Mouse (Mus musculus): ENCODE results near the gene Syt8. TPM values are rescaled to one million over a fixed set of nuclear protein-coding genes. Genes with fewer than 3 reads are reported as not detected.

Syt8 gene
- total RNA-seq, 2 experiments from 2014 or later, result not detected

GRCm38 (mm10) chr7:142459299-142459691 is 24.6 kb downstream of the Syt8 start:
- TF ChIP-seq CTCF (conservative IDR thresholded peaks at IDR 0.05), result no peak
- no peak overlapping the region for H3K27ac ChIP-seq
- DNase-seq (ENCODE audit: low spot score in 2 of 2), result no peak

GRCm38 (mm10) chr7:142460636-142461077 is 26.0 kb downstream of the Syt8 start, which contains the start of gene Lsp1:
TSS of gene Lsp1 (plus strand) at chr7:142460809.
- no peak for TF ChIP-seq CTCF (conservative IDR thresholded peaks at IDR 0.05)
- no peak for DNase-seq (ENCODE audit: low spot score in 2 of 2)
- no peak within 1 kb of the TSS for H3K4me3 ChIP-seq
- H3K27ac ChIP-seq, result no peak within 1 kb of the TSS

More at GRCm38 (mm10) chr7:142459299-142459691, 24.6 kb downstream of the Syt8 start:
- H3K4me3 ChIP-seq, result no peak overlapping the region

- no peak for TF ChIP-seq CTCF (conservative IDR thresholded peaks at IDR 0.05)
- no peak overlapping the region for H3K4me3 ChIP-seq
- no peak for DNase-seq (ENCODE audit: low spot score in 2 of 2)
- H3K27ac ChIP-seq, result no peak overlapping the region
These were observed 26.8 kb downstream of the Syt8 start for GRCm38 (mm10) chr7:142461446-142461845.

GRCm38 (mm10) chr7:142462190-142462589 is 27.5 kb downstream of the Syt8 start:
- no peak for DNase-seq (ENCODE audit: low spot score in 2 of 2)
- Histone ChIP-seq H3K27ac (no peak overlapping the region), H3K4me3 (no peak overlapping the region)
- no peak for TF ChIP-seq CTCF (conservative IDR thresholded peaks at IDR 0.05)

GRCm38 (mm10) chr7:142462594-142463078 is 28.0 kb downstream of the Syt8 start:
- TF ChIP-seq CTCF (conservative IDR thresholded peaks at IDR 0.05), result no peak
- DNase-seq (ENCODE audit: low spot score in 2 of 2), result no peak
- Histone ChIP-seq H3K4me3 (no peak overlapping the region), H3K27ac (no peak overlapping the region)

GRCm38 (mm10) chr7:142470171-142470691 is 35.6 kb downstream of the Syt8 start:
- no peak for TF ChIP-seq CTCF (conservative IDR thresholded peaks at IDR 0.05)
- no peak for DNase-seq (ENCODE audit: low spot score in 2 of 2)

GRCm38 (mm10) chr7:142470808-142471413 is 36.3 kb downstream of the Syt8 start:
- no peak for TF ChIP-seq CTCF (conservative IDR thresholded peaks at IDR 0.05)
- Histone ChIP-seq H3K4me3 (no peak overlapping the region), H3K27ac (no peak overlapping the region)
- no peak for DNase-seq (ENCODE audit: low spot score in 2 of 2)

More at GRCm38 (mm10) chr7:142470171-142470691, 35.6 kb downstream of the Syt8 start:
- Histone ChIP-seq H3K4me3 (no peak overlapping the region), H3K27ac (no peak overlapping the region)

- DNase-seq (ENCODE audit: low spot score in 2 of 2), result no peak
- no peak overlapping the region for H3K4me3 ChIP-seq
- H3K27ac ChIP-seq, result no peak overlapping the region
- TF ChIP-seq CTCF (conservative IDR thresholded peaks at IDR 0.05), result no peak
These were observed 36.8 kb downstream of the Syt8 start for GRCm38 (mm10) chr7:142471414-142471861.

GRCm38 (mm10) chr7:142471884-142472570 is 37.4 kb downstream of the Syt8 start:
- TF ChIP-seq CTCF (conservative IDR thresholded peaks at IDR 0.05), result no peak
- Histone ChIP-seq H3K27ac (no peak overlapping the region), H3K4me3 (no peak overlapping the region)
- no peak for DNase-seq (ENCODE audit: low spot score in 2 of 2)

- TF ChIP-seq CTCF (conservative IDR thresholded peaks at IDR 0.05), result no peak
- no peak overlapping the region for H3K4me3 ChIP-seq
- H3K27ac ChIP-seq, result no peak overlapping the region
- no peak for DNase-seq (ENCODE audit: low spot score in 2 of 2)
These were observed 38.3 kb downstream of the Syt8 start for GRCm38 (mm10) chr7:142472936-142473335.

GRCm38 (mm10) chr7:142473476-142473875 is 38.8 kb downstream of the Syt8 start:
- Histone ChIP-seq H3K4me3 (no peak overlapping the region), H3K27ac (no peak overlapping the region)
- DNase-seq (ENCODE audit: low spot score in 2 of 2), result no peak
- no peak for TF ChIP-seq CTCF (conservative IDR thresholded peaks at IDR 0.05)

- Histone ChIP-seq H3K27ac (no peak overlapping the region), H3K4me3 (no peak overlapping the region)
- no peak for DNase-seq (ENCODE audit: low spot score in 2 of 2)
- TF ChIP-seq CTCF (conservative IDR thresholded peaks at IDR 0.05), result no peak
These were observed 40.1 kb downstream of the Syt8 start for GRCm38 (mm10) chr7:142474799-142475198.

GRCm38 (mm10) chr7:142475641-142476040 is 41.0 kb downstream of the Syt8 start:
- H3K4me3 ChIP-seq, result no peak overlapping the region
- H3K27ac ChIP-seq, result no peak overlapping the region
- no peak for TF ChIP-seq CTCF (conservative IDR thresholded peaks at IDR 0.05)
- DNase-seq (ENCODE audit: low spot score in 2 of 2), result no peak

Data from layer of hippocampus, adult 2 months (tissue).